Mouse (Mus musculus) liver, embryonic 14.5 days (tissue): ENCODE measurements around the gene Ppig.

Source experiments
- CTCF ChIP-seq: IDR thresholded peaks from 2 replicates; pipeline ENCODE4 v1.5.1; 2016; ENCODE audit warnings: antibody characterized with exemption, low read depth, control low read depth
- EP300 ChIP-seq: IDR thresholded peaks from 2 replicates; pipeline ENCODE4 v1.6.1; 2016; ENCODE audit warnings: antibody characterized with exemption, low read depth

DNA sequence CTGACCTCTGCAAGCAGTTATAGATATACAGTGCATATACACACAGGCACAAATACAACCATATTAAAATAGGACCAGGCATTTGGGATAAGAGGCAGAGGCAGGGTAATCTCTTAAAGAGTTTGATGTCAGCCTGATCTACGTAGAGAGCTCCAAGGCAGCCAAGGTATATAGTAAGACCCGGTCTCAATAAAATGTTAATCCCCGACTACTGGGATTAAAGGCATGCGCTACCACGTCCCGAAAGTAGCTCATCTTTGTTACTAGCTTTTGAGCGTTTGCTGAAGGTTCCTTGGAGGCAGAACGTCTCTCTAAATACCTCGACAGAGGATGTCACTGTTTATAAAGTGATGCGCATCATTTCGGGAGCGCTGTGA, at the start of gene Ppig:
- TF ChIP-seq CTCF: no peak
- no peak for TF ChIP-seq EP300
